Mouse (Mus musculus): ENCODE results near the gene Phxr2. TPM values are rescaled to one million over a fixed set of nuclear protein-coding genes. Genes with fewer than 3 reads are reported as not detected.

Phxr2 gene
- polyA plus RNA-seq (2014; fragmentation: Nextera tagmentation; extraction: Ambion mirVana), result not detected in 2 replicates

DNA sequence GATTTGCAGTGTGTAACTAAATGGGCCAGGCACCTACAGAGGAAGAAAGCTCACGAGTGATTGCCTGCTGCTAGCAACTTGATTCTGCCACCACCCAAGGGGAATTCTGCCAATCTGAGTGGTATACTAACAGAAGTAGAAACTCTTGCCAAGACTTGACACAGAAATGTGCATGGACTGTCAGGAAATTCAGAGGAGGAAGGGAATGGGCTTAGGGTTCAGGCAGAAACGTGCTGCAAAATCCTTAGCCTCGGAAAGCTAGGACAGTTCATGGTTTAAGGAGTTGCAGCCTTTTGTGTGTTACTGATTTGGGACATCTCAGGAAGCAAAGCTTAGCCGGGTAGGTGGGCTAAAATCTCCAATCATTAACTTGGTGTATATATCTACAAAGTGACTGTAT, at the start of gene Phxr2:
TSS of gene Phxr2 (minus strand) at position 101 of the 400 bp plus-strand sequence.
- Histone ChIP-seq H3K9me3 (ENCODE audit: control insufficient read depth, low read length) (no peaks in the 10 kb centered on the region), H3K27ac (replicated peaks; ENCODE audit: low read depth, low read length) (no peak within 1 kb of the TSS), H3K27me3 (replicated peaks; ENCODE audit: control insufficient read depth, insufficient read depth, low read length) (no peaks in the 10 kb centered on the region), H3K4me3 (ENCODE audit: low read depth, low read length) (no peak within 1 kb of the TSS), H3K9ac (ENCODE audit: low read depth, low read length) (no peak within 1 kb of the TSS), H3K36me3 (ENCODE audit: control insufficient read depth, insufficient read depth, low read length) (no peaks in the 10 kb centered on the region), H3K4me2 (ENCODE audit: low read depth, low read length) (no peak within 1 kb of the TSS), H3K4me1 (ENCODE audit: control insufficient read depth, insufficient read depth, low read length) (no peaks in the 10 kb centered on the region)
- no peak for ATAC-seq (ENCODE audit: low read depth)
- 78% methylated on average over 4 of the region's 4 CpGs for WGBS
- DNase-seq (ENCODE audit: low spot score), result no peak

DNA sequence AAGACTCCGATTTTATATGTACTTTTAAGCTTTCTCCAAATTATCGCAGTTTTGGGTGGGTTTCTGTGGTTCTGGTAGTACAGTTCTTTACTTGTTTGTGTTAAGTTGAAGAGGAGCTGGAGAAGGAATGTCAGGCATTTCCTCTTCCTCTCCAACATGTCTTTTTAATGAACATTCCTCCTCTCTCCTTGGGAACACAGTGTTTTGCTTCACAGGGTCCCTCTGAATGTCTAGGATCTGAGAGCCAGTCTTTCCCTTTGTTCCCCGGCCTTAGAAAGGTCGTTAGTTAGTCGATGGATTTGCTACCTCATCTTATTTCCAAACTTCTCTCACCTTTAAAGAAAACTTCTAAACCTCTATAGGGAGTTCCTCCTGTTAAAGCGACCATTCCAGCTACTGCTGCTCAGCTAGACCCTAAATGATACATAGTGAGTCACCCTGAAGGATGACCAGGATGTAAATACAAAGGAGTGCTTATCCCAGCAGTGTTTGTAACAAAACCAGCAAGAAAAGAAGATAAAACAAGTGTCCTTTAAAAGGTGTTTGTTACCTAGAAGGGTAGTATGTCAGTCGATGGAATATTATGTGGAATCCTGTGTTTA, 46.9 kb upstream of the Phxr2 start:
- H3K27ac ChIP-seq (replicated peaks; ENCODE audit: low read depth, low read length), result peak overlapping the region; percentile 59; the same call in 1 of the 2 replicates
- no peak for DNase-seq (ENCODE audit: low spot score)
- WGBS, result 30% methylated on average over 7 of the region's 7 CpGs

DNA sequence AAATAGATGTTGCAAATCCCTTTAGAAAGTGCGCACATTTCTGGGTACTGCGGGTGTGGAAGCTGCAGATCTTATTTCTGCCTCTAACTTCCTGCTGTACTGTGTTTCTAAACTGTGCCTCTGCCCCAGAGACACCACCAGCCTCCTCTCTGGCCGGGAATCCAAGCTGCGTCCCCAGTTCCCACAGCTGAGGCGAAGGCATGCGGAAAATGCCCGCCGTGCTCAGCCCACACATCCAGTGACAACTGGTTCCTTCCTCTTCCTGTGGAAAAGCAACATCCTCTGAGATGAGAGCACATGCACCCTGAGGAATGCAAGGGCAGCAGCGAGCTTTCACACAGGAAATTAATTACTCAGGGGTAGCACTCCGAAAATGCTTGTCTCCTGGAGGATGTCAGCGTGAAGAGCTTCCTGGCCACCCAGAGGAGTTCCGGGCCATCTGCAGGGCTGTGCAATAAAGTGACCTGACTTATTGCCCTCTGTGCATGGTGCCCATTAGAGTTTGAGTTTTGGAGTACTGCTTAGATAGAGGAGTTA, 45.9 kb upstream of the Phxr2 start:
- Histone ChIP-seq H3K27me3 (replicated peaks; ENCODE audit: control insufficient read depth, insufficient read depth, low read length) (no peaks in the 10 kb centered on the region), H3K9me3 (ENCODE audit: control insufficient read depth, low read length) (no peaks in the 10 kb centered on the region), H3K4me1 (ENCODE audit: control insufficient read depth, insufficient read depth, low read length) (peaks cover 18% of the 10 kb centered on the region), H3K4me2 (ENCODE audit: low read depth, low read length) (peak overlapping the region; percentile 24; the same call in 1 of the 2 replicates), H3K9ac (ENCODE audit: low read depth, low read length) (no peak overlapping the region), H3K36me3 (ENCODE audit: control insufficient read depth, insufficient read depth, low read length) (no peaks in the 10 kb centered on the region), H3K4me3 (ENCODE audit: low read depth, low read length) (no peak overlapping the region), H3K27ac (replicated peaks; ENCODE audit: low read depth, low read length) (peak overlapping the region; percentile 59)
- DNase-seq (ENCODE audit: low spot score), result peak; percentile 81
- peak; percentile 83 for ATAC-seq (ENCODE audit: low read depth)
- 9% methylated on average over 12 of the region's 12 CpGs for WGBS

More for the DNA sequence above, 46.9 kb upstream of the Phxr2 start:
- H3K27me3 ChIP-seq (replicated peaks; ENCODE audit: control insufficient read depth, insufficient read depth, low read length), result no peaks in the 10 kb centered on the region
- no peak overlapping the region for H3K4me2 ChIP-seq (ENCODE audit: low read depth, low read length)
- H3K9ac ChIP-seq (ENCODE audit: low read depth, low read length), result no peak overlapping the region
- no peaks in the 10 kb centered on the region for H3K9me3 ChIP-seq (ENCODE audit: control insufficient read depth, low read length)
- no peaks in the 10 kb centered on the region for H3K36me3 ChIP-seq (ENCODE audit: control insufficient read depth, insufficient read depth, low read length)
- H3K4me3 ChIP-seq (ENCODE audit: low read depth, low read length), result no peak overlapping the region
- ATAC-seq (ENCODE audit: low read depth), result no peak
- H3K4me1 ChIP-seq (ENCODE audit: control insufficient read depth, insufficient read depth, low read length), result peaks cover 18% of the 10 kb centered on the region

DNA sequence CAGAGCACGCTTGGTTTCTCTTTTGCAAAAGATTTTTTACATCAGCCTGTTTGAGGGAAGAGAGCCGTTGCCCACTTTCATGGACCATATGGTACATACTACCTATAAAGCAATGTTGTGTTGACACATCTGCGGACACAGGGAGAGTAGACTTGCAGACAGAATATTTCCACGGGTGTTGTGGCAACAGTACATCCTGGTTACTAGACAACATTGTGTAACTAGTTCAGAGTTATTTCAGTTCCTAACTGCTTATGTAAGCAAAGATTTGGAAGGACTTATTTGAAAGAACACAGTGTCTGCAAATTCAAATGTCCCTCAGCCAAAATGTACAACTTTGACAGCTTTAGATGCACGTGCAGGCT, 43.6 kb upstream of the Phxr2 start:
- 73% methylated on average over 5 of the region's 5 CpGs for WGBS
- Histone ChIP-seq H3K9ac (ENCODE audit: low read depth, low read length) (no peak overlapping the region), H3K4me1 (ENCODE audit: control insufficient read depth, insufficient read depth, low read length) (peaks cover 18% of the 10 kb centered on the region), H3K4me2 (ENCODE audit: low read depth, low read length) (no peak overlapping the region), H3K36me3 (ENCODE audit: control insufficient read depth, insufficient read depth, low read length) (no peaks in the 10 kb centered on the region), H3K9me3 (ENCODE audit: control insufficient read depth, low read length) (no peaks in the 10 kb centered on the region), H3K27ac (replicated peaks; ENCODE audit: low read depth, low read length) (no peak overlapping the region; the same call in 1 of the 2 replicates), H3K4me3 (ENCODE audit: low read depth, low read length) (no peak overlapping the region), H3K27me3 (replicated peaks; ENCODE audit: control insufficient read depth, insufficient read depth, low read length) (no peaks in the 10 kb centered on the region)
- no peak for ATAC-seq (ENCODE audit: low read depth)
- DNase-seq (ENCODE audit: low spot score), result peak; percentile 24

DNA sequence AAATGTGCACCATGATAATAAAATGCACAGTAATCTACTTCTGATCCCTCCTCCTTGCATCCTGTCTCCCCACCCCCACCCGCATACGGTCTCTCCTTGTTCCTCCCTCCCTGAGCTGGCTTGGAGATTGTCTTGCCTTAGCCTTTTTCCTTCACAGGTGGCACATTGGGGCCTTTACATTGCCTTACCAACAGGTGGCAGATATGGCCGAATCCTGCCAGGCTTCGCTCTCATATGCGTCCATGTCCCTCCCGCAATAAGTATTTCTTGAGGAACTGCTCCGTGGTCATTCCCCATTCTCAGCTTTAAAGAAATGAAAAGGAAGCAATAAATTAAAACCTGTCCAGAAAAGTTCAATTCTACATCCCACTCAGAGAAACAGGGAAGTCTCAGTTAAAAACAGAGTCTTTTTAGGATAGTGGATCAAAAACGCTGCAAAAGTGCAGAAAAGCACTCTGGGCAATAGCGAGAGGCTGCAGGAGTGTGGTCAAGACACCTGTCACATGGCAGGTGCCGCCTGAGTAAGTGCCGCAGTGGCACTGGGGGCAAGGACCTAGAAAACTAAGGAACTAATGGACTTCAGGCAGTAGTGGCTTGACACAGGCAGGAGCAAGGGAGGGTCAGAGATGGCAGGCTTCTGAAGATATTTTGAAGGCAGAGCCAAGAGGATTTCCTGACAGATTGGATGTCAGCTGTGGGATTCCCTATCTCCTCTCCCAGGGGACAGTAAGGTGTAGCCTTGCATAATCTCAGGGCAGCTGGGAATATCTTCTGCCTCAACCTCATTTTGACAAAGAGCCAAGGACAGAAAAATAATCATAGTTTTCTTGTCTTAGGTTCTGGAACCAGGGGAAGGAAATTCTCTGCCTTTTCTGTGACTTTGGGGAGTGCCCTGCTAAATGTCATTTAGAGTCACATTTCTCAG, 43.0 kb upstream of the Phxr2 start:
- Histone ChIP-seq H3K4me3 (ENCODE audit: low read depth, low read length) (no peak overlapping the region), H3K4me2 (ENCODE audit: low read depth, low read length) (no peak overlapping the region), H3K27me3 (replicated peaks; ENCODE audit: control insufficient read depth, insufficient read depth, low read length) (no peaks in the 10 kb centered on the region), H3K9me3 (ENCODE audit: control insufficient read depth, low read length) (no peaks in the 10 kb centered on the region), H3K27ac (replicated peaks; ENCODE audit: low read depth, low read length) (no peak overlapping the region; the same call in 1 of the 2 replicates), H3K9ac (ENCODE audit: low read depth, low read length) (no peak overlapping the region), H3K36me3 (ENCODE audit: control insufficient read depth, insufficient read depth, low read length) (no peaks in the 10 kb centered on the region), H3K4me1 (ENCODE audit: control insufficient read depth, insufficient read depth, low read length) (peaks cover 18% of the 10 kb centered on the region)
- ATAC-seq (ENCODE audit: low read depth) (no peak), DNase-seq (ENCODE audit: low spot score) (peak; percentile 53)
- 74% methylated on average over 11 of the region's 11 CpGs for WGBS

DNA sequence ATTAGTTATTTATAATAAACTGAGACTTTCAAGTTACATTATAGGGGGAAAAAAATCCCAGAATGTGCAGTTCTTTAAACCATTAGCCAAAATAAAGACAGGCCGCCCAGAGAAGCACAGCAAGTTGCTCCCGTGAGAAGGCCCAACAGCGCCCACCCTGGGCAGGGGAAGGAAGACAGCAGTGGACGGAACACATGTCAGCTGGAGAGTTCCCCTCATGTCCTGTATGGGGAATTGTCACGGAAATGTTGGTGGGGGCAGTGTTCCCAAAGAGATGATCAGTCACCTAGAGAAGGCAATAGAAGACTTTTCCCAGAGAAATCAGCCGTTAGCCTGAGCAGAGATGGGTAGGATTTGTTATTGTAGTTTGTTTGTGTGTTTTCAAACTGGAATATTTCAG, 42.3 kb upstream of the Phxr2 start:
- ATAC-seq (ENCODE audit: low read depth) (no peak), DNase-seq (ENCODE audit: low spot score) (no peak)
- no peak overlapping the region for H3K27ac ChIP-seq (replicated peaks; ENCODE audit: low read depth, low read length)
- H3K9me3 ChIP-seq (ENCODE audit: control insufficient read depth, low read length), result no peaks in the 10 kb centered on the region
- no peaks in the 10 kb centered on the region for H3K36me3 ChIP-seq (ENCODE audit: control insufficient read depth, insufficient read depth, low read length)
- H3K4me2 ChIP-seq (ENCODE audit: low read depth, low read length), result no peak overlapping the region
- H3K4me3 ChIP-seq (ENCODE audit: low read depth, low read length), result no peak overlapping the region
- peaks cover 18% of the 10 kb centered on the region for H3K4me1 ChIP-seq (ENCODE audit: control insufficient read depth, insufficient read depth, low read length)
- no peaks in the 10 kb centered on the region for H3K27me3 ChIP-seq (replicated peaks; ENCODE audit: control insufficient read depth, insufficient read depth, low read length)
- 70% methylated on average over 6 of the region's 6 CpGs for WGBS
- no peak overlapping the region for H3K9ac ChIP-seq (ENCODE audit: low read depth, low read length)

DNA sequence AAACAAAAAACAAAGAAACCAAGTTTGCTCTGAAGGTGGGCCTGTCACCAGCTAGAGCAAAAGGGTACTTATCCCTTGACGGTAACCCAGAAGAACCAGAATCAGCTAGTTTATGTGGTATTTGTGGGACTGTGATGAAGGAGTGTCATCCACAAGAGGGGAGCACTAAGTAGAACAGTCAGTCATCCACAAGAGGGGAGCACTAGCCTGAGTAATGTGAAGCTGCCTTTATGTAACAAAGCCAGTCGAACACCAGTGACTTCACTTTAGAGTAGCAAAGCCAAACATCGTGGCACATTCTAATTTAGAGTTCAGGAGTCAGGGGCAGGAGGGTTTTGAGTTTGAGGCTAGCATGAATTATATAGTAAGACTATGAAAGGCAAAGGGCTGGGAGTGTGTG, 40.3 kb upstream of the Phxr2 start:
- no peak for ATAC-seq (ENCODE audit: low read depth)
- H3K9ac ChIP-seq (ENCODE audit: low read depth, low read length), result no peak overlapping the region
- no peak overlapping the region for H3K4me2 ChIP-seq (ENCODE audit: low read depth, low read length)
- peak; percentile 60 for DNase-seq (ENCODE audit: low spot score)
- no peaks in the 10 kb centered on the region for H3K27me3 ChIP-seq (replicated peaks; ENCODE audit: control insufficient read depth, insufficient read depth, low read length)
- no peak overlapping the region for H3K27ac ChIP-seq (replicated peaks; ENCODE audit: low read depth, low read length)
- no peaks in the 10 kb centered on the region for H3K36me3 ChIP-seq (ENCODE audit: control insufficient read depth, insufficient read depth, low read length)
- no peak overlapping the region for H3K4me3 ChIP-seq (ENCODE audit: low read depth, low read length)
- H3K4me1 ChIP-seq (ENCODE audit: control insufficient read depth, insufficient read depth, low read length), result peaks cover 3% of the 10 kb centered on the region; the same call in 1 of the 2 replicates
- 55% methylated on average over 3 of the region's 3 CpGs for WGBS
- H3K9me3 ChIP-seq (ENCODE audit: control insufficient read depth, low read length), result no peaks in the 10 kb centered on the region

DNA sequence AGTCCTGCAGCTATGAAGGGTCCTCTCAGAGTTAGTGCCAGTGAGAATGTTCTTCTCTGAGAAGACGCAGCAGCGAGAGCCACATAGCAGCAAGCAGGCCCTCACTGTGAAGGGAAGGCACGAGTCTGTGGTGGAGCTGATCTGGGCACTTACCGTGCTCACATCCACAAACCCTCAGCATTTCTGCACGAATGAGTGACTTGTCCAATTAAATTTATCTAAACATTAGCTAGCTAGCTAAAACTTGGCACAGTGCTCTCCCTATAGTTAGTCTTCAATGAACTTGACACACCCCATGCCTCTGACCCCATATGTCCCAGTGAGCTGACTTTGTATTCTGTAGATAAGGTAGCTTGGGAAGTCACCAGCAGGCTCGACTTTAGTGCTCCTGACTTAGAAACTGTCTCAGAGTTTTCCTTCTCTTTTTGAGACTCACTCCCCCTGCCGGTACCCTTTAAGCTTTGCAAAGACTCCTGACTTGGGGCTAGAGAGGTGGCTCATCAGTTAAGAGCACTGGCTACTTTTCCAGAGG, 39.7 kb upstream of the Phxr2 start:
- Histone ChIP-seq H3K9me3 (ENCODE audit: control insufficient read depth, low read length) (no peaks in the 10 kb centered on the region), H3K4me3 (ENCODE audit: low read depth, low read length) (no peak overlapping the region), H3K36me3 (ENCODE audit: control insufficient read depth, insufficient read depth, low read length) (no peaks in the 10 kb centered on the region), H3K9ac (ENCODE audit: low read depth, low read length) (no peak overlapping the region), H3K27me3 (replicated peaks; ENCODE audit: control insufficient read depth, insufficient read depth, low read length) (no peaks in the 10 kb centered on the region), H3K4me1 (ENCODE audit: control insufficient read depth, insufficient read depth, low read length) (no peaks in the 10 kb centered on the region; the same call in 1 of the 2 replicates), H3K27ac (replicated peaks; ENCODE audit: low read depth, low read length) (no peak overlapping the region), H3K4me2 (ENCODE audit: low read depth, low read length) (no peak overlapping the region)
- DNase-seq (ENCODE audit: low spot score) (peak; percentile 43), ATAC-seq (ENCODE audit: low read depth) (no peak)
- 57% methylated on average over 7 of the region's 7 CpGs for WGBS
